12 mouse cellular contexts compared by ENCODE assay signal in genomic region chr16:64264960-64265736, GRCm38 (mm10).
A peak's percentile ranks its signal among the peaks of the same experiment; 100 is the strongest.
DNase-seq lines count a peak whose midpoint lies in the region; ATAC-seq and TF ChIP-seq lines count a peak whose summit lies in the region.
"Had no signal": no experiment of that assay in that cellular context is flagged by ENCODE, and none has a peak within 500 bp of the region (broad histone marks: within the 10 kb centered on the region; RNA-seq: fewer than 3 reads in every experiment).

No protein-coding gene starts in this region.

- no peak for TF ChIP-seq CTCF in intestine, postnatal 0 days (IDR thresholded peaks at IDR 0.05; ENCODE audit: low read depth)

- H3K9me3 ChIP-seq in forebrain, embryonic 13.5 days (replicated peaks): no peaks in the 10 kb centered on the region
- no peaks in the 10 kb centered on the region for H3K9me3 ChIP-seq in neural tube, embryonic 14.5 days (ENCODE audit: control insufficient read depth, low read length)
- H3K9me3 ChIP-seq in intestine, postnatal 0 days (ENCODE audit: control insufficient read depth): no peaks in the 10 kb centered on the region

- no peak overlapping the region for H3K9ac ChIP-seq in forebrain, embryonic 13.5 days
- H3K9ac ChIP-seq in neural tube, embryonic 14.5 days (replicated peaks; ENCODE audit: low read depth, low read length): no peak overlapping the region
- no peak overlapping the region for H3K9ac ChIP-seq in intestine, postnatal 0 days (ENCODE audit: low read depth, low read length)
- H3K9ac ChIP-seq: liver, embryonic 14.5 days had no signal

- H3K4me1 ChIP-seq in forebrain, embryonic 13.5 days: peaks cover 11% of the 10 kb centered on the region
- no peaks in the 10 kb centered on the region for H3K4me1 ChIP-seq in neural tube, embryonic 14.5 days (ENCODE audit: control insufficient read depth, insufficient read depth, low read length)
- H3K4me1 ChIP-seq in intestine, postnatal 0 days (replicated peaks; ENCODE audit: control insufficient read depth, insufficient read depth, low read length): no peaks in the 10 kb centered on the region
- H3K4me1 ChIP-seq: megakaryocyte, embryonic 14.5 days had no signal

- no peaks in the 10 kb centered on the region for H3K27me3 ChIP-seq in forebrain, embryonic 13.5 days
- no peaks in the 10 kb centered on the region for H3K27me3 ChIP-seq in neural tube, embryonic 14.5 days (ENCODE audit: control insufficient read depth, insufficient read depth, low read length)
- H3K27me3 ChIP-seq in intestine, postnatal 0 days (replicated peaks; ENCODE audit: control insufficient read depth, insufficient read depth, low read length): no peaks in the 10 kb centered on the region
- H3K27me3 ChIP-seq: megakaryocyte, embryonic 14.5 days had no signal

- no peak overlapping the region for H3K4me3 ChIP-seq in forebrain, embryonic 13.5 days
- no peak overlapping the region for H3K4me3 ChIP-seq in neural tube, embryonic 14.5 days (ENCODE audit: low read depth, low read length)
- H3K4me3 ChIP-seq in intestine, postnatal 0 days (ENCODE audit: low read depth, low read length): no peak overlapping the region
- H3K4me3 ChIP-seq: megakaryocyte, embryonic 14.5 days had no signal

- 37% methylated on average over 11 of the region's 11 CpGs for WGBS in forebrain, embryonic 13.5 days
- 33% methylated on average over 11 of the region's 11 CpGs for WGBS in neural tube, embryonic 14.5 days
- WGBS in intestine, postnatal 0 days: 81% methylated on average over 11 of the region's 11 CpGs

- H3K4me2 ChIP-seq in forebrain, embryonic 13.5 days: peak overlapping the region; percentile 27; the same call in 1 of the 2 replicates
- no peak overlapping the region for H3K4me2 ChIP-seq in neural tube, embryonic 14.5 days (ENCODE audit: low read depth, low read length)
- no peak overlapping the region for H3K4me2 ChIP-seq in intestine, postnatal 0 days (replicated peaks; ENCODE audit: low read depth)

- ATAC-seq in forebrain, embryonic 13.5 days: peak; percentile 88
- ATAC-seq in neural tube, embryonic 14.5 days (ENCODE audit: low read depth): peak; percentile 24; the same call in 1 of the 2 replicates
- ATAC-seq in intestine, postnatal 0 days: no peak

- H3K36me3 ChIP-seq in forebrain, embryonic 13.5 days (ENCODE audit: poor library complexity, severe bottlenecking): no peaks in the 10 kb centered on the region
- no peaks in the 10 kb centered on the region for H3K36me3 ChIP-seq in neural tube, embryonic 14.5 days (ENCODE audit: control insufficient read depth, insufficient read depth, low read length)
- H3K36me3 ChIP-seq in intestine, postnatal 0 days (ENCODE audit: control insufficient read depth, insufficient read depth): no peaks in the 10 kb centered on the region

- DNase-seq in embryo, embryonic 10.5 days (ENCODE audit: low spot score): peak; percentile 22
- DNase-seq in embryo, embryonic 10 days (ENCODE audit: low spot score): no peak
- DNase-seq in layer of hippocampus, adult 18-20 months (ENCODE audit: low spot score in 2 of 2): peak; percentile 42 to 74
- no peak for DNase-seq in Muller cell, postnatal 12 days (ENCODE audit: inconsistent ontology term)
- no peak for DNase-seq in B cell, adult 2 months
- DNase-seq: adrenal gland, postnatal 25 days; heart, adult 18-20 months had no signal

- H3K27ac ChIP-seq in forebrain, embryonic 13.5 days: peak overlapping the region; percentile 51
- H3K27ac ChIP-seq in neural tube, embryonic 14.5 days (ENCODE audit: low read depth, low read length): no peak overlapping the region
- no peak overlapping the region for H3K27ac ChIP-seq in intestine, postnatal 0 days (ENCODE audit: low read depth, low read length)
- H3K27ac ChIP-seq: liver, embryonic 14.5 days had no signal

Comparison
In these comparisons a context has a peak if more than half of its experiments do, and no peak if none do; other contexts are left out.
1. DNase-seq: peak in embryo, embryonic 10.5 days (single experiment) and layer of hippocampus, adult 18-20 months (2 of 2); none in embryo, embryonic 10 days (single experiment), Muller cell, postnatal 12 days (single experiment) and B cell, adult 2 months (0 of 2).